Mouse (Mus musculus): ENCODE results near the gene Pnliprp1. TPM values are rescaled to one million over a fixed set of nuclear protein-coding genes. Genes with fewer than 3 reads are reported as not detected.
A peak's percentile ranks its signal among the peaks of the same experiment; 100 is the strongest.

Gene Pnliprp1
- polyA plus RNA-seq, 1 experiment from 2014 or later, result 25.8 TPM

DNA sequence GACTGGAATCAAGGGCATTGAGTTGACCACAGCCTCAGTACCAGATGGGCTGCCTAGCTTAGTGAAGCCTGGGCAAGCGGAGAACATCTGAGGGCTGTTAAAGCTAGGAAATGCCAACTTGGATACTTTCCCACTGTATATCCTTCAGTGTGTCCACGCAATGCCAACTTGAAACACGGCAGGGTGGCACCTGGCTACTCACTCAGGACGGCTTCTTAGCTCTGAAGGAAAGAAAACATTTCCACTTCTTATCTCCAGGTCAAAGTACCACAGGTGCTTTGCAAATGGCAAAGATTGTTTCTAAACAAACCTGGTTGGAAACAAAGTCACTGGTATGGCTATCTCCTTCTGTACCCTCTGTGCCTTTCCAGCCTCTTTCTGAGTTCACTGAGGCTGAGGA, 30.2 kb downstream of the Pnliprp1 start:
- H3K27me3 ChIP-seq (replicated peaks; ENCODE audit: control insufficient read depth, insufficient read depth, low read length), result no peaks in the 10 kb centered on the region
- no peak overlapping the region for H3K9ac ChIP-seq (ENCODE audit: low read depth, low read length)
- H3K27ac ChIP-seq (ENCODE audit: low read depth, low read length), result no peak overlapping the region
- no peak overlapping the region for H3K4me3 ChIP-seq (ENCODE audit: low read depth, low read length)
- ATAC-seq (replicated peaks; ENCODE audit: low FRiP score), result no peak
- 88% methylated on average over 4 of the region's 4 CpGs for WGBS
- H3K9me3 ChIP-seq (ENCODE audit: control insufficient read depth, low read length), result no peaks in the 10 kb centered on the region
- DNase-seq (ENCODE audit: low spot score), result no peak
- no peaks in the 10 kb centered on the region for H3K36me3 ChIP-seq (ENCODE audit: control insufficient read depth, insufficient read depth, low read length)
- no peak overlapping the region for H3K4me2 ChIP-seq
- H3K4me1 ChIP-seq (replicated peaks; ENCODE audit: control insufficient read depth, insufficient read depth, low read length), result no peaks in the 10 kb centered on the region

DNA sequence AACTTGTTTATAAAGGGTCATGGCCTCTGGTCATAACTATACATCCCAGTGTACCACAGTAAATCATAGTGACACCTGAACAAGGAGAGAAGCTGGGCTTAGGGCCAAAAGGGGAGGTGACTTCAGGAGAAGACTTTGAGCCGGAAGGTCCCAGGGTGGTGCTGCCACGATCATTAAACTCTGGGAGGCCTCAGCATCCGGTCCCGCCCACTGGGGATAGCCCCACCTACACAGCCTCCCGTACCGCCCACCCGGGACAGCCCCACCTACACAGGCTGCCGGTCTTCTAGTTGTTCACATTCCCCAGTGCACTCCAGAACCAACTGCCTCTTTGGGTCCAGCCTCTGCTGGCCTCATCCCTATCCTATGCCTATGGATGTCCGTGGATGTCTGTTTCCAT, 30.7 kb downstream of the Pnliprp1 start, which contains the start of gene Pnliprp2:
TSS of gene Pnliprp2 (plus strand) at position 297 of the 400 bp plus-strand sequence.
- ATAC-seq (replicated peaks; ENCODE audit: low FRiP score) (peak; percentile 49; the same call in 1 of the 2 replicates), DNase-seq (ENCODE audit: low spot score) (peak; percentile 44)
- 49% methylated on average over 9 of the region's 9 CpGs for WGBS
- no peaks in the 10 kb centered on the region for H3K4me1 ChIP-seq (replicated peaks; ENCODE audit: control insufficient read depth, insufficient read depth, low read length)
- H3K4me3 ChIP-seq (ENCODE audit: low read depth, low read length), result no peak within 1 kb of the TSS
- no peak within 1 kb of the TSS for H3K4me2 ChIP-seq
- no peak within 1 kb of the TSS for H3K27ac ChIP-seq (ENCODE audit: low read depth, low read length)
- H3K27me3 ChIP-seq (replicated peaks; ENCODE audit: control insufficient read depth, insufficient read depth, low read length), result no peaks in the 10 kb centered on the region
- H3K9ac ChIP-seq (ENCODE audit: low read depth, low read length), result no peak within 1 kb of the TSS
- no peaks in the 10 kb centered on the region for H3K9me3 ChIP-seq (ENCODE audit: control insufficient read depth, low read length)
- no peaks in the 10 kb centered on the region for H3K36me3 ChIP-seq (ENCODE audit: control insufficient read depth, insufficient read depth, low read length)

DNA sequence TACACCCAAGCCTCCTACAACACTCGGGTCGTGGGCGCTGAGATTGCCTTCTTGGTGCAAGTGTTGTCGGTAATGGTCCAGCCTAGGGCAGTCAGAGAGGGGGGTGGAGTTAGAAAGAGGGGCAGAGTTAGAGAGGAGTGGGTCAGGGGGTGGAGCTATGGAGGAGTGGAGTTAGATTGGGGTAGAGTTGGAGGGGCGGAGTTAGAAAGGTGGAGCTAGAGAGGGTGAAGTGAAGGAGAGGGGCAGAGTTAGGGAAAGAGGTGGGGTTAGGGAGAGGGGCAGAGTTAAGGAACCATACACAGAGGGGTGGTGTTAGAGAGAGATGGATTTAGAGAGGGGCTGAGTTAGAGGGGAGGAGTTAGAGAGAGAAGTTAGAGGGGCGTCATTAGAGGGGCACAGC, 33.6 kb downstream of the Pnliprp1 start:
- Histone ChIP-seq H3K27ac (ENCODE audit: low read depth, low read length) (no peak overlapping the region), H3K36me3 (ENCODE audit: control insufficient read depth, insufficient read depth, low read length) (no peaks in the 10 kb centered on the region), H3K27me3 (replicated peaks; ENCODE audit: control insufficient read depth, insufficient read depth, low read length) (no peaks in the 10 kb centered on the region), H3K4me1 (replicated peaks; ENCODE audit: control insufficient read depth, insufficient read depth, low read length) (no peaks in the 10 kb centered on the region), H3K9ac (ENCODE audit: low read depth, low read length) (no peak overlapping the region), H3K4me3 (ENCODE audit: low read depth, low read length) (no peak overlapping the region), H3K9me3 (ENCODE audit: control insufficient read depth, low read length) (no peaks in the 10 kb centered on the region), H3K4me2 (no peak overlapping the region)
- WGBS, result 18% methylated on average over 6 of the region's 6 CpGs
- no peak; the same call in 1 of the 2 replicates for ATAC-seq (replicated peaks; ENCODE audit: low FRiP score)
- DNase-seq (ENCODE audit: low spot score), result no peak

DNA sequence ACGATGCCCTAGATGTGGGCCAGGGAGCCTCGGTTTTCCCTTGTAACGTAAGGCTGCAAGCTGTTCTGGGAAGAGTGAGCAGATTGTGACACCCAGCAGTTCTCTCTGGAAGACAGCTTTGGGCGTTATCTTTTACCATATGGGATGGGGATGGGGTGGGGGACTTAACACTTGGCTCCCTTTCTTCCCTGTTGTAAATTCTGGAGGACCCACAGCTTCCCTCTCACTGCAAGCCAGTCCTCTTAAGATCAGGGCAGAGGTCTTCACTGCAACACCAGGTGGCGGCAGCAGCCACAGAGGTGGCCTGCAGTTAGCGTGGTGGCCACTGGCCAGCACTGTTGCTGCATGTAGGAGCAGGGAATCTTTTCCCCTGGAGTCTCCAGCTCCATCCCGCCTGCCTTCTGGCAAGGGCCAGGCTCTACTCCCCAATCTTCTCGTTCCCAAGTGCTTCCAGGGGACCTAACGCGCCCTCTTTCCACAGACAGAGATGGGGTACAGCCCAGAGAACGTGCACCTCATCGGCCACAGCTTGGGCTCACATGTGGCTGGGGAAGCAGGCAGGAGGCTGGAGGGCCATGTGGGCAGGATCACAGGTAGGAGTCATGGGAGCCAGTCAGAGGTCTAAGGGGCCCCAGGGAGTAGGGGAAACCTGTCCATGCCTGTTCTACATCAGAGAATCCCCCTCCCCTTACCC, 34.3 kb downstream of the Pnliprp1 start:
- Histone ChIP-seq H3K4me1 (replicated peaks; ENCODE audit: control insufficient read depth, insufficient read depth, low read length) (no peaks in the 10 kb centered on the region), H3K9me3 (ENCODE audit: control insufficient read depth, low read length) (no peaks in the 10 kb centered on the region), H3K4me3 (ENCODE audit: low read depth, low read length) (no peak overlapping the region), H3K9ac (ENCODE audit: low read depth, low read length) (no peak overlapping the region), H3K4me2 (no peak overlapping the region), H3K36me3 (ENCODE audit: control insufficient read depth, insufficient read depth, low read length) (no peaks in the 10 kb centered on the region), H3K27me3 (replicated peaks; ENCODE audit: control insufficient read depth, insufficient read depth, low read length) (no peaks in the 10 kb centered on the region), H3K27ac (ENCODE audit: low read depth, low read length) (no peak overlapping the region)
- 10% methylated on average over 12 of the region's 12 CpGs for WGBS
- DNase-seq (ENCODE audit: low spot score) (peak; percentile 42), ATAC-seq (replicated peaks; ENCODE audit: low FRiP score) (peak; percentile 76)

DNA sequence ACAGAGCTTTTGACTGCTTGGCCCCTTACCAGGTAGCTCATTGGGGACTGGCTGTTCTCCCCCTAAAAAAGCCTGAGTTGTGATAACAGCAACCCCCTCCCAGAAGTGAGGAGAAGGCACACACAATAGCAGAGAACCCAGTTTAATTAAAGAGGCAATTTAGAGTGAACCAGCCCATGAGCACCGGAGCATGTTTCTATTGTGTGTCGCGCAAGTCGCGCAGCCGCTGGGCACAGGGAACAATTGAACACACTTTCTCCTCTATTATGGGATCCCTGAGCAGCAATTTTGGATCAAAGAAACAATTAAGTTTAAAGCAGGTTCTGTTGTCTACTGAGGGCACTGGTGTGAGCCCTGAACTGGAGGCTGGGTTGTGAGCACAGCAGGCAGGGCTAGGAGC, 38.6 kb downstream of the Pnliprp1 start:
- Histone ChIP-seq H3K4me1 (replicated peaks; ENCODE audit: control insufficient read depth, insufficient read depth, low read length) (no peaks in the 10 kb centered on the region), H3K4me2 (no peak overlapping the region), H3K27ac (ENCODE audit: low read depth, low read length) (no peak overlapping the region), H3K27me3 (replicated peaks; ENCODE audit: control insufficient read depth, insufficient read depth, low read length) (no peaks in the 10 kb centered on the region), H3K9ac (ENCODE audit: low read depth, low read length) (no peak overlapping the region), H3K36me3 (ENCODE audit: control insufficient read depth, insufficient read depth, low read length) (no peaks in the 10 kb centered on the region), H3K9me3 (ENCODE audit: control insufficient read depth, low read length) (no peaks in the 10 kb centered on the region), H3K4me3 (ENCODE audit: low read depth, low read length) (no peak overlapping the region)
- DNase-seq (ENCODE audit: low spot score) (no peak), ATAC-seq (replicated peaks; ENCODE audit: low FRiP score) (no peak)
- 93% methylated on average over 6 of the region's 6 CpGs for WGBS

DNA sequence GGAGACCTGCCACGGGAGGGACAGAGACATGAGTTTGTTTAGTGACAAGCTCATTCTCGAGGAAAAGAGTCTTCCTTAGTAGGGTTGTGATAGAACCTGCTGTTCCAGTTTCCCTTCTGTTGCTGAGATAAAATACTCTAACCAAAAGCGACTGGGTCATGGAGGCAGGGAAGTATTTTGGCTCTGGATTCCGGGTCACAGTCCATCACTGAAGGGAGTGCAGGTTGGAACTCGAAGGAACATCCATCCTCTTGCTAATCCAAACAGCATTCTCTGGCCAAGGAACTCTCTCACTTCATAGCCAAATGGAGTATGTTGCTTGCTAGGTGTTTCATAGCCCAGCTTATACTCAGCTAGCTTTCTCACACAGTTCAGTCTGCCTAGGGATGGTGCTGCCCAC, 47.8 kb downstream of the Pnliprp1 start:
- no peaks in the 10 kb centered on the region for H3K36me3 ChIP-seq (ENCODE audit: control insufficient read depth, insufficient read depth, low read length)
- DNase-seq (ENCODE audit: low spot score) (no peak), ATAC-seq (replicated peaks; ENCODE audit: low FRiP score) (no peak)
- H3K27me3 ChIP-seq (replicated peaks; ENCODE audit: control insufficient read depth, insufficient read depth, low read length), result no peaks in the 10 kb centered on the region
- no peak overlapping the region for H3K27ac ChIP-seq (ENCODE audit: low read depth, low read length)
- H3K4me2 ChIP-seq, result no peak overlapping the region
- H3K9ac ChIP-seq (ENCODE audit: low read depth, low read length), result no peak overlapping the region
- H3K9me3 ChIP-seq (ENCODE audit: control insufficient read depth, low read length), result no peaks in the 10 kb centered on the region
- WGBS, result 69% methylated on average over 5 of the region's 5 CpGs
- H3K4me3 ChIP-seq (ENCODE audit: low read depth, low read length), result no peak overlapping the region
- H3K4me1 ChIP-seq (replicated peaks; ENCODE audit: control insufficient read depth, insufficient read depth, low read length), result no peaks in the 10 kb centered on the region

DNA sequence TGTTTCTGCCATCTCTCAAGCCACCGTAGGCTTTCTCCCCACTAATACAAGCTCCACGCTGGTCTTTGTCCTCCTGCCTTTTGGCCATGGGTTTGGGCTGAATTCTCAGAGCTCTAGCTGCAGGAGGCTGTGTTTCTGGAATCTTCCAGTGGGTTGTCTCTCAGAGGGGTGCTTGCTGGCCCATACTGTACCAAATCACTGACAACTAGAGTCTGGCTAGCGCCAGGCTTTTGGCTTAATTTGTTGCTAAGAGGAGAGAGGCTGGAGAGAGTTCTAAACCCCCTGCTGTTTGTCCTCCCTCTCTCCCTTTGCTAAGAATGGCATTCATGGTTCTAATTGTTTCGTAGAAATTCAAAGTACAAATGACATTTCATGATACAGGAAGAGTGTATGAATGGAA, 52.9 kb downstream of the Pnliprp1 start:
- no peak overlapping the region for H3K9ac ChIP-seq (ENCODE audit: low read depth, low read length)
- ATAC-seq (replicated peaks; ENCODE audit: low FRiP score), result no peak
- no peak overlapping the region for H3K27ac ChIP-seq (ENCODE audit: low read depth, low read length)
- DNase-seq (ENCODE audit: low spot score), result no peak
- no peaks in the 10 kb centered on the region for H3K9me3 ChIP-seq (ENCODE audit: control insufficient read depth, low read length)
- no peaks in the 10 kb centered on the region for H3K4me1 ChIP-seq (replicated peaks; ENCODE audit: control insufficient read depth, insufficient read depth, low read length)
- H3K27me3 ChIP-seq (replicated peaks; ENCODE audit: control insufficient read depth, insufficient read depth, low read length), result no peaks in the 10 kb centered on the region
- H3K36me3 ChIP-seq (ENCODE audit: control insufficient read depth, insufficient read depth, low read length), result no peaks in the 10 kb centered on the region
- no peak overlapping the region for H3K4me2 ChIP-seq
- no peak overlapping the region for H3K4me3 ChIP-seq (ENCODE audit: low read depth, low read length)
- WGBS, result 64% methylated on average over 4 of the region's 4 CpGs

DNA sequence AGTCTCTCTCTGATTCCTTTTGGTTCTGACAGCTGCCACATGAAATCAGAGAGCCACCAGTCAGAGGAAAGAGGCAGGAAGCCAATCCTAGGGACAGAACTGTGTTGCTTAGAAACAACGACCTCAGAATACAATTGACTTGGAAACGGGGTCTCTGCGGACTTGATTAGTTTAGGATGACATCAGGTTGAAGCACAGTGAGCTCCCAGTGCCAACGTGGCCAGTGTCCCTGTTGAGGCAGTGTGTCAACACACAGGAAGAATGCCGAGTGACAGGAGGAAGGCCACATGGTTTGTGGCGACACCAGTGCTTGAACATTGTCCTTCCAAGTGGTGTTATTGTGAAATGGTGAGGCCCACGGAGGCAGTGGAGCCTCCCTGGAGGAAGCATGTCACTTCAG, 55.3 kb downstream of the Pnliprp1 start:
- Histone ChIP-seq H3K27ac (ENCODE audit: low read depth, low read length) (no peak overlapping the region), H3K9ac (ENCODE audit: low read depth, low read length) (no peak overlapping the region), H3K4me2 (no peak overlapping the region), H3K27me3 (replicated peaks; ENCODE audit: control insufficient read depth, insufficient read depth, low read length) (no peaks in the 10 kb centered on the region), H3K36me3 (ENCODE audit: control insufficient read depth, insufficient read depth, low read length) (no peaks in the 10 kb centered on the region), H3K4me3 (ENCODE audit: low read depth, low read length) (no peak overlapping the region), H3K4me1 (replicated peaks; ENCODE audit: control insufficient read depth, insufficient read depth, low read length) (no peaks in the 10 kb centered on the region), H3K9me3 (ENCODE audit: control insufficient read depth, low read length) (no peaks in the 10 kb centered on the region)
- WGBS, result 36% methylated on average over 7 of the region's 7 CpGs
- DNase-seq (ENCODE audit: low spot score) (no peak), ATAC-seq (replicated peaks; ENCODE audit: low FRiP score) (no peak)

DNA sequence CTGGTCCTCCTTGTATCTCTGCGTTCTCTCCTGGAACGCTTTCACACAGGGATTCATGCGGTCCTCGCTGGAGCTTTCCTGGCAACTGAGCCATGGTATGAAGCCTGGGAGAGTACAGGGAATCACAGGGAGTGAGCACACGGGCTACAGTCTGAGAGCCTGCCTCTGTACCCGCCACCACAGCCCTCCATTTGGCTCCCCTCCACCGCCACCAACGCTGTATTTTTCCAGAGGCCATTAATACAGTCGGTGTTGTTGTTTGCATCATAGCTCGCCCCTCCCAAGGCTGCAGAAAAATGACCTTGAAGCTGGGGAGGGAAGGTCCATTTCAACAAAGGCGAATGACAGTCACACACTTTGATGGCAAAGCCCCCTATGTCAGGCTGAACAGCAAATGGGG, 60.5 kb downstream of the Pnliprp1 start:
- Histone ChIP-seq H3K27me3 (replicated peaks; ENCODE audit: control insufficient read depth, insufficient read depth, low read length) (no peaks in the 10 kb centered on the region), H3K4me3 (ENCODE audit: low read depth, low read length) (no peak overlapping the region), H3K9me3 (ENCODE audit: control insufficient read depth, low read length) (no peaks in the 10 kb centered on the region), H3K36me3 (ENCODE audit: control insufficient read depth, insufficient read depth, low read length) (no peaks in the 10 kb centered on the region), H3K27ac (ENCODE audit: low read depth, low read length) (no peak overlapping the region), H3K4me1 (replicated peaks; ENCODE audit: control insufficient read depth, insufficient read depth, low read length) (no peaks in the 10 kb centered on the region), H3K4me2 (no peak overlapping the region), H3K9ac (ENCODE audit: low read depth, low read length) (no peak overlapping the region)
- no peak for ATAC-seq (replicated peaks; ENCODE audit: low FRiP score)
- WGBS, result 79% methylated on average over 11 of the region's 11 CpGs
- no peak for DNase-seq (ENCODE audit: low spot score)

Data from liver, embryonic 11.5 days (tissue).